Mouse (Mus musculus) ES-Bruce4 (cell line): ENCODE measurements around the gene D430042O09Rik. TPM values are rescaled to one million over a fixed set of nuclear protein-coding genes. Genes with fewer than 3 reads are reported as not detected.
A peak's percentile ranks its signal among the peaks of the same experiment; 100 is the strongest.

ENCODE experiments used
- H3K27ac ChIP-seq: 2 replicates; pipeline ENCODE4 v1.5.1; 2012; ENCODE audit warnings: low read length, inconsistent platforms; ENCODE audit not compliant: insufficient read depth
- H3K27me3 ChIP-seq: 2 replicates; pipeline ENCODE4 v1.6.1; 2012; ENCODE audit warnings: mild to moderate bottlenecking, low read length, inconsistent platforms; ENCODE audit not compliant: control insufficient read depth, poor library complexity, insufficient read depth, severe bottlenecking
- H3K36me3 ChIP-seq: 2 replicates; pipeline ENCODE4 v1.6.1; 2012; ENCODE audit warnings: inconsistent platforms, mild to moderate bottlenecking, low read length, moderate library complexity; ENCODE audit not compliant: control insufficient read depth, poor library complexity, insufficient read depth, severe bottlenecking
- H3K4me1 ChIP-seq: one replicate; pipeline ENCODE4 v1.8.1; 2011; ENCODE audit warnings: low read length; ENCODE audit not compliant: control insufficient read depth, insufficient read depth
- H3K4me3 ChIP-seq: 2 replicates; pipeline ENCODE4 v1.5.1; 2011; ENCODE audit warnings: low read depth, mild to moderate bottlenecking, low read length
- H3K9ac ChIP-seq: 2 replicates; pipeline ENCODE4 v1.6.1; 2012; ENCODE audit warnings: low read depth, mild to moderate bottlenecking, inconsistent platforms; ENCODE audit not compliant: poor library complexity, severe bottlenecking
- H3K9me3 ChIP-seq: replicated peaks from 2 replicates; pipeline ENCODE4 v1.6.1; 2012; ENCODE audit warnings: mild to moderate bottlenecking, low read length, inconsistent platforms; ENCODE audit not compliant: control insufficient read depth, poor library complexity, insufficient read depth, severe bottlenecking
- CTCF ChIP-seq: IDR thresholded peaks from one replicate; pipeline ENCODE4 v1.8.1; 2011; ENCODE audit warnings: low read depth, low read length
- EP300 ChIP-seq: IDR thresholded peaks from 2 replicates; pipeline ENCODE4 v1.6.1; 2011; ENCODE audit warnings: low read depth, low read length; ENCODE audit not compliant: insufficient read depth
- POLR2A ChIP-seq: IDR thresholded peaks from one replicate; pipeline ENCODE4 v1.8.1; 2011; ENCODE audit warnings: low read length; ENCODE audit not compliant: insufficient read depth
- polyA plus RNA-seq: library from polyadenylated mRNA; stranded (reverse); fragments of >200 nt; gene quantifications from 2 replicates; pipeline ENCODE4 v1.2.4, GENCODE M21; 2011; ENCODE audit warnings: low read depth; ENCODE audit not compliant: missing spikeins, insufficient read depth, insufficient read length

D430042O09Rik gene
- 17.6 and 21.8 TPM in 2 replicates for polyA plus RNA-seq

GRCm38 (mm10) chr7:125707593-125708022 is at the start of gene D430042O09Rik, which contains the start of gene Gtf3c1:
TSS of gene D430042O09Rik (plus strand) at chr7:125707888.
TSS of gene Gtf3c1 (minus strand) at chr7:125707780.
- H3K4me1 ChIP-seq: no peaks in the 10 kb centered on the region
- TF ChIP-seq CTCF (no peak), POLR2A (no peak), EP300 (no peak)
- peak within 1 kb of the TSS; percentile 95 for H3K4me3 ChIP-seq

GRCm38 (mm10) chr7:125663654-125664053 is 44.0 kb upstream of the D430042O09Rik start:
- H3K27me3 ChIP-seq: no peaks in the 10 kb centered on the region
- peaks cover 22% of the 10 kb centered on the region for H3K36me3 ChIP-seq
- no peak for TF ChIP-seq POLR2A
- TF ChIP-seq CTCF: no peak
- no peak for TF ChIP-seq EP300
- no peak overlapping the region for H3K27ac ChIP-seq
- no peak overlapping the region for H3K4me3 ChIP-seq
- no peaks in the 10 kb centered on the region for H3K9me3 ChIP-seq
- H3K9ac ChIP-seq: no peak overlapping the region
- H3K4me1 ChIP-seq: no peaks in the 10 kb centered on the region

More at GRCm38 (mm10) chr7:125707593-125708022, at the start of gene D430042O09Rik, which contains the start of gene Gtf3c1:
- H3K27ac ChIP-seq: no peak within 1 kb of the TSS
- H3K9ac ChIP-seq: peak within 1 kb of the TSS; percentile 87
- H3K9me3 ChIP-seq: peaks cover 6% of the 10 kb centered on the region; the same call in 1 of the 2 replicates
- H3K36me3 ChIP-seq: peaks cover 12% of the 10 kb centered on the region
- H3K27me3 ChIP-seq: no peaks in the 10 kb centered on the region

- TF ChIP-seq POLR2A (no peak), CTCF (no peak), EP300 (no peak)
- H3K27ac ChIP-seq: no peak overlapping the region
- H3K9me3 ChIP-seq: no peaks in the 10 kb centered on the region
- no peaks in the 10 kb centered on the region for H3K27me3 ChIP-seq
- H3K9ac ChIP-seq: no peak overlapping the region
- no peaks in the 10 kb centered on the region for H3K4me1 ChIP-seq
- no peak overlapping the region for H3K4me3 ChIP-seq
- peaks cover 44% of the 10 kb centered on the region for H3K36me3 ChIP-seq
These were observed 36.8 kb upstream of the D430042O09Rik start for GRCm38 (mm10) chr7:125670865-125671264.

GRCm38 (mm10) chr7:125671396-125671795 is 36.3 kb upstream of the D430042O09Rik start:
- Histone ChIP-seq H3K4me3 (no peak overlapping the region), H3K27ac (no peak overlapping the region), H3K27me3 (no peaks in the 10 kb centered on the region), H3K4me1 (no peaks in the 10 kb centered on the region), H3K9ac (no peak overlapping the region), H3K9me3 (no peaks in the 10 kb centered on the region), H3K36me3 (peaks cover 48% of the 10 kb centered on the region)
- TF ChIP-seq EP300 (no peak), CTCF (no peak), POLR2A (no peak)

- H3K9ac ChIP-seq: no peak overlapping the region
- no peaks in the 10 kb centered on the region for H3K9me3 ChIP-seq
- H3K27ac ChIP-seq: no peak overlapping the region
- H3K27me3 ChIP-seq: no peaks in the 10 kb centered on the region
- H3K4me3 ChIP-seq: no peak overlapping the region
- TF ChIP-seq CTCF (no peak), POLR2A (no peak), EP300 (no peak)
- H3K4me1 ChIP-seq: no peaks in the 10 kb centered on the region
- H3K36me3 ChIP-seq: peaks cover 55% of the 10 kb centered on the region
These were observed 32.8 kb upstream of the D430042O09Rik start for GRCm38 (mm10) chr7:125674916-125675315.

- Histone ChIP-seq H3K9ac (no peak overlapping the region), H3K4me1 (no peaks in the 10 kb centered on the region), H3K4me3 (no peak overlapping the region), H3K27me3 (no peaks in the 10 kb centered on the region), H3K27ac (no peak overlapping the region), H3K9me3 (no peaks in the 10 kb centered on the region), H3K36me3 (peaks cover 43% of the 10 kb centered on the region)
- no peak for TF ChIP-seq EP300
- TF ChIP-seq CTCF: no peak
- no peak for TF ChIP-seq POLR2A
These were observed 28.9 kb upstream of the D430042O09Rik start for GRCm38 (mm10) chr7:125678756-125679155.
